Mouse (Mus musculus) olfactory bulb, adult 2 months (tissue): ENCODE measurements at regions not wholly inside any gene's neighbourhood (a gene's known extent, or its start where the extent isn't known, plus 50 kb on each side); places are given as distances from the start of the nearest gene placed in this dataset.

ENCODE experiments used
- H3K27ac ChIP-seq: fragments of 200-500 bp; 2 replicates; pipeline ENCODE4 v1.5.1; 2012; ENCODE audit warnings: low read depth, low read length; ENCODE audit not compliant: insufficient read depth
- H3K4me1 ChIP-seq: fragments of 200-500 bp; 2 replicates; pipeline ENCODE4 v1.6.1; 2012; ENCODE audit warnings: low read length; ENCODE audit not compliant: control insufficient read depth, insufficient read depth
- H3K4me3 ChIP-seq: fragments of 200-500 bp; 2 replicates; pipeline ENCODE4 v1.5.1; 2012; ENCODE audit warnings: mild to moderate bottlenecking, low read depth, low read length, moderate library complexity; ENCODE audit not compliant: insufficient read depth
- CTCF ChIP-seq: fragments of 200-500 bp; IDR thresholded peaks from 2 replicates; pipeline ENCODE4 v1.5.1; 2012; ENCODE audit warnings: low read depth, mild to moderate bottlenecking, low read length, moderate library complexity; ENCODE audit not compliant: insufficient read depth
- POLR2A ChIP-seq: fragments of 200-500 bp; IDR thresholded peaks from 2 replicates; pipeline ENCODE4 v1.6.1; 2012; ENCODE audit warnings: mild to moderate bottlenecking, low read depth, low read length, moderate library complexity; ENCODE audit not compliant: insufficient read depth
- WGBS: fragments of 180-500 bp; shearing (Covaris S2); methylation state at CpG from one replicate; pipeline ENCODE4 v1.1.7; 2018; 5-methylcytosine and 5-hydroxymethylcytosine counted together

GRCm38 (mm10) chr8:64366226-64366973 is 160.3 kb upstream of the Tll1 start:
- H3K4me3 ChIP-seq = no peak overlapping the region
- no peak overlapping the region for H3K27ac ChIP-seq
- TF ChIP-seq CTCF (no peak), POLR2A (no peak)
- WGBS = 91% methylated on average over 11 of the region's 11 CpGs
- no peaks in the 10 kb centered on the region for H3K4me1 ChIP-seq

DNA sequence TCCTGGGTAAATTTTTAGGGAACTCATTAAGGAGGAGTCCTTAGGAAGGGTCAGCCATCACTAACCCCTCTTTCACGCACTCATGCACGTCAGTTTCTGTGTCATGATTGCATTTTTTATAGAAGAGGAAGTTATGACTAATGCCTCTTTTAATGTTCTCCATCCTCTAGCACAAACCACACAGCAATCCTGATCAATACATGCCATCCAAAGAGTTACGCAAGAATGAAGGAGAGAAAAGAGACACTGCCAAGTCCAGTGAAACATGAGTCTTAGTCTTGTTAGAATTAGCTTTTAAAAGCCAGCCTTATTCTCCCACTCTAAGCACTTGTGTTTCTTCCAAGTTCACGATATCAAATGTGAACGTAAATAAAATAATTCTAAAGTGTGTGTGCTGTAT is 151.0 kb upstream of the Tll1 start:
- TF ChIP-seq POLR2A (no peak), CTCF (no peak)
- WGBS = 90% methylated on average over 5 of the region's 5 CpGs
- Histone ChIP-seq H3K27ac (no peak overlapping the region), H3K4me1 (no peaks in the 10 kb centered on the region), H3K4me3 (no peak overlapping the region)

- Histone ChIP-seq H3K4me3 (no peak overlapping the region), H3K27ac (no peak overlapping the region), H3K4me1 (peaks cover 3% of the 10 kb centered on the region; the same call in 1 of the 2 replicates)
- WGBS = 30% methylated on average over 3 of the region's 3 CpGs
- TF ChIP-seq POLR2A (no peak), CTCF (no peak)
Measured at GRCm38 (mm10) chr8:64348082-64348646, 142.1 kb upstream of the Tll1 start.

GRCm38 (mm10) chr8:64347490-64347889 is 141.4 kb upstream of the Tll1 start:
- H3K27ac ChIP-seq = no peak overlapping the region
- H3K4me1 ChIP-seq = peaks cover 3% of the 10 kb centered on the region; the same call in 1 of the 2 replicates
- TF ChIP-seq POLR2A (no peak), CTCF (no peak)
- no peak overlapping the region for H3K4me3 ChIP-seq
- 85% methylated on average over 2 of the region's 2 CpGs for WGBS

DNA sequence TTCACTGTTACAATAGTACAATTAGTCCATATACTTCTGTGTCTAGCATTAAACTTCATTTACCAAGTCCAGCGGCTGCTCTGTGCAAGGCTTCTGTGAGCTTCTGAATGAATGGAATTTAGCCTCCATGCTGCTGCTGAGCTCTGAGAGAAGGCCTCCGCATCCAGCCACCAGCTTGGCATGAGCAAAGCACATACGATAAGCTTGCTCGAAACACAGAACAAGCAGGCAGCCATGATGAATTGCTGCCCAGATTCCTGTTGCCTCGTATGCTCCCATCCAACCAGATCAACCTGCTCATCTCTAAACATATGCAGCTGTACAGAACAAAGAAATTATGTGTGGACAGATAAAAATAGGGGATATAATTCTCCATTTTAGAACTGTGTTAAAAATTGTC is 140.4 kb upstream of the Tll1 start:
- WGBS = 69% methylated on average over 5 of the region's 5 CpGs
- H3K27ac ChIP-seq = 0 out of 2 replicates have a peak overlapping the region, but pooled peaks have one; percentile 20

DNA sequence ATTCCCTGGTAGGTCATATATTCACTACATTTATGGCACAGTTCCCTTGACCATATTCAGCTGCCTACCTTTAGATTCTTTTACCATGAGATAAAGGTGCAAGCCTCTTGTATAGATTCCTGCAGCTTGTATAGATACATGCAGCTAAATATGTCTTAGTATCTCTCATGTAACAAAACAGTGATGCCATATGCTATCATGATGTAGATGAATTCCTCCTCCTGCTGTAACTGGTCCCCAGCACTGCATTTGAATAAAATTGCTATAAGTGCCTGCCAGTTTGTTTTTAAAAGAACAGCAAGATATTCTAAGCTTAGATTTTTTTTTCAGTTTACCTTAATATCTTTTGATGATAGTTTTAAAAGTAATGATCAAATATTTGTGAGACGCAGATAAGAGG is 138.9 kb upstream of the Tll1 start:
- Histone ChIP-seq H3K4me3 (no peak overlapping the region), H3K27ac (no peak overlapping the region), H3K4me1 (peaks cover 3% of the 10 kb centered on the region; the same call in 1 of the 2 replicates)
- TF ChIP-seq POLR2A (no peak), CTCF (no peak)
- 95% methylated on average over 1 of the region's 1 CpGs for WGBS

More for the DNA sequence above, 140.4 kb upstream of the Tll1 start:
- TF ChIP-seq POLR2A (no peak), CTCF (no peak)
- Histone ChIP-seq H3K4me3 (no peak overlapping the region), H3K4me1 (peaks cover 3% of the 10 kb centered on the region; the same call in 1 of the 2 replicates)

DNA sequence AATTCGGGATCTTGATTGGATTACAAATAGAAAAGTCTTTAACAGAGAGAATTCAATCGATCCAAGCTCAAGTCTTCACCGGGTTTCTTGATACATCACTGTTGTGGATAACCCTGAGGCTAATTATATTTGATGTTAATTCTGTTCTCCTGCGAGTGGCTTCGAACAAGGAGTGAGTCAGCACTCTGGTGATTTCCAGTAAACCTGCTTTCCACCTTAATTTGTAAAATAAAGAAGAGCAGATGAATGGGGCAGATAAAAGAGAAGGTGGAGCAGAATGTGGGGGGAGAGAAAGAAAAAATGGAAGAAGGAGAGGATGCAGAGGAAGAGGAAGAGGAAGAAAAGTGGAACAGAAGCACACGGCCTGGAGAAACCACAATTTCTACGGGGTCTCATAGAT is 137.5 kb upstream of the Tll1 start:
- H3K4me3 ChIP-seq = no peak overlapping the region
- TF ChIP-seq CTCF (no peak), POLR2A (no peak)
- 72% methylated on average over 7 of the region's 7 CpGs for WGBS
- peaks cover 3% of the 10 kb centered on the region; the same call in 1 of the 2 replicates for H3K4me1 ChIP-seq
- H3K27ac ChIP-seq = no peak overlapping the region

GRCm38 (mm10) chr8:64342397-64342796 is 136.3 kb upstream of the Tll1 start:
- Histone ChIP-seq H3K4me1 (peaks cover 3% of the 10 kb centered on the region; the same call in 1 of the 2 replicates), H3K4me3 (no peak overlapping the region), H3K27ac (no peak overlapping the region)
- TF ChIP-seq CTCF (no peak), POLR2A (no peak)

GRCm38 (mm10) chr8:64337356-64337755 is 131.3 kb upstream of the Tll1 start:
- TF ChIP-seq CTCF = no peak
- TF ChIP-seq POLR2A = no peak
- H3K4me3 ChIP-seq = no peak overlapping the region
- H3K4me1 ChIP-seq = no peaks in the 10 kb centered on the region
- WGBS = 85% methylated on average over 7 of the region's 7 CpGs
- no peak overlapping the region for H3K27ac ChIP-seq

DNA sequence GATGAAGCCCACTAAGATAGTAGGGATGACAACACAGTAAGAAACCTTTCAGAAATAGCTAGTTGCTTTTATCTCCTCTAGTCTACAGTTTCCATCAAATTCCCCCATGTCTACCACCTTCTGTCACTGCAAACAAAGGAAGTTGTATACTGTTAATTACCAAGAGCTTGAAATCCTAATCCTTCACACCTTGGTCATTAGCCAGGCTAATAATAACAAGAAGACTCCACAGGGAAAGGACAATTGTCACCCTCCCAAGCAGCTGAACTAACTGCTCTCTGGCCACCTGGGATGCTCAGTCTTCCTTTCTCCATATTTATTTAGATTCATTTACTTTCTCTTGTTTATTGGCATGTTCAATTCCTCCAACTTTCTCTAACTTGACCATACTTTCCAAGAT is 130.5 kb upstream of the Tll1 start:
- H3K4me1 ChIP-seq = no peaks in the 10 kb centered on the region
- H3K4me3 ChIP-seq = no peak overlapping the region
- no peak overlapping the region for H3K27ac ChIP-seq
- no peak for TF ChIP-seq POLR2A
- no peak for TF ChIP-seq CTCF
